Mouse (Mus musculus) heart, embryonic 13.5 days (tissue): ENCODE measurements around the gene Hlcs. TPM values are rescaled to one million over a fixed set of nuclear protein-coding genes. Genes with fewer than 3 reads are reported as not detected.

Experiments
- ATAC-seq: fragments of 200-750 bp; cut with Nextera tagmentation; 2 replicates; pipeline ENCODE4 v1.8.0; 2017; ENCODE audit warnings: moderate TSS enrichment; ENCODE audit not compliant: insufficient number of reproducible peaks, low FRiP score, low TSS enrichment; ENCODE audit errors: extremely low read depth
- H3K27ac ChIP-seq: fragments of 300-500 bp; sonication (generic); replicated peaks from 2 replicates; pipeline ENCODE4 v1.5.1; 2015; ENCODE audit warnings: moderate library complexity, mild to moderate bottlenecking, inconsistent platforms
- H3K27me3 ChIP-seq: fragments of 300-500 bp; sonication (generic); replicated peaks from 2 replicates; pipeline ENCODE4 v1.6.1; 2015; ENCODE audit warnings: mild to moderate bottlenecking, inconsistent platforms
- H3K36me3 ChIP-seq: fragments of 300-500 bp; sonication (generic); 2 replicates; pipeline ENCODE4 v1.6.1; 2015; ENCODE audit warnings: mild to moderate bottlenecking, inconsistent platforms
- H3K4me1 ChIP-seq: fragments of 300-500 bp; sonication (generic); 2 replicates; pipeline ENCODE4 v1.6.1; 2015; ENCODE audit warnings: inconsistent platforms
- H3K4me2 ChIP-seq: fragments of 300-500 bp; sonication (generic); 2 replicates; pipeline ENCODE4 v1.6.1; 2015; ENCODE audit warnings: inconsistent platforms, mild to moderate bottlenecking, moderate library complexity
- H3K4me3 ChIP-seq: fragments of 300-500 bp; sonication (generic); 2 replicates; pipeline ENCODE4 v1.5.1; 2015; ENCODE audit warnings: moderate library complexity, mild to moderate bottlenecking, inconsistent platforms
- H3K9ac ChIP-seq: fragments of 300-500 bp; sonication (generic); 2 replicates; pipeline ENCODE4 v1.6.1; 2015; ENCODE audit warnings: inconsistent platforms, mild to moderate bottlenecking, moderate library complexity
- H3K9me3 ChIP-seq: fragments of 300-500 bp; sonication (generic); 2 replicates; pipeline ENCODE4 v1.6.1; 2016; ENCODE audit warnings: inconsistent platforms
- WGBS: fragments of 180-500 bp; shearing (Covaris S2); methylation state at CpG from one replicate; pipeline ENCODE4 v1.1.7; 2015; ENCODE audit warnings: mixed read lengths; 5-methylcytosine and 5-hydroxymethylcytosine counted together
- polyA plus RNA-seq: library from polyadenylated mRNA; unstranded; fragments of >200 nt; fragmentation: Nextera tagmentation; extraction: Ambion mirVana; gene quantifications from 2 replicates; pipeline ENCODE4 v1.2.1, GENCODE M21; 2015

The Hlcs gene
- polyA plus RNA-seq, 1 experiment from 2014 or later: 7.6 TPM

DNA sequence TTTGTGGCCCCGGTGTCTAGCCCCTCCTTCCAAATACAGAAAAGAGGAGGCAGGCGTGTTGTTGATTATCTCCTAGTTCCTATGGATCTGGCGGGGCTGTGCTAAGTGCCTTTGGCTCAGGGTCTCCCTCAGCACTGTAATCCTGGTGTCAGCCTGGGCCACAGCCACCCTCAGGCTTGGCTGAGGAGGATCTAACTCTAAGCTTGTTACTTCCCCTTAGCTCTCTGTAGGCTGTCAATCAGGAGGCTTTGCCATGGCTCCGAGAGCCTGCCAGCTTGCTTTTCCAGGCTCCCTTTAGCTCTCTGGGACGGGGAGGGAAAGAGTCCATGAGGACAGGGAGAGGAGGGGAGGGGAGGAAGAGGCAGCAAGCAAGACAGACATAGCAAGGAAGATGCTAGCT, 148.4 kb downstream of the Hlcs start:
- H3K27me3 ChIP-seq: no peaks in the 10 kb centered on the region
- WGBS: 10% methylated on average over 5 of the region's 5 CpGs
- no peak overlapping the region for H3K27ac ChIP-seq
- H3K9ac ChIP-seq: peak overlapping the region; percentile 33; the same call in 1 of the 2 replicates
- H3K36me3 ChIP-seq: no peaks in the 10 kb centered on the region
- H3K4me1 ChIP-seq: peaks cover 29% of the 10 kb centered on the region
- H3K4me2 ChIP-seq: no peak overlapping the region
- ATAC-seq: no peak
- H3K9me3 ChIP-seq: no peaks in the 10 kb centered on the region
- no peak overlapping the region for H3K4me3 ChIP-seq

DNA sequence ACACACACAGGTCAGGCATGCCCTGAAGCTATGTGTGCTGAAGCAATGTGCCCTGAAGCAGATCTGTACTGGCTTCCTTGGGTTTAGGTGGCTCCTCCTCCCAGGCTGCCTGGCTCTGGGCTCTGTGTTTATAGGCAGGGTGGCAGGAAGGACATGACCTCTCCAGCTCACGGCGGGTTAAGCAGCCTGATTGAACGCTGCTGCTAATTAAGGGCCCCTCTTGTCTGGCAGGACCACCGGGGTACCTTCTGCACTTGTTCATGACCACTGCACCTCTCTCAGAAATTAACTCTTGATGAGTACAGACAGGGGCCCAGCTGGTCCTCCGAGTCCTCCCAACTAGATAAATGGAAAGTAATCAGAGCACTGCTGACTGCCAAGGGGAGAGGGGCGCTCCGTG, 149.1 kb downstream of the Hlcs start:
- whole genome bisulfite sequencing: 14% methylated on average over 7 of the region's 7 CpGs
- H3K9me3 ChIP-seq: no peaks in the 10 kb centered on the region
- H3K4me3 ChIP-seq: no peak overlapping the region
- H3K4me2 ChIP-seq: peak overlapping the region; percentile 42
- peak overlapping the region; percentile 22; the same call in 1 of the 2 replicates for H3K27ac ChIP-seq
- no peaks in the 10 kb centered on the region for H3K36me3 ChIP-seq
- H3K27me3 ChIP-seq: no peaks in the 10 kb centered on the region
- peak overlapping the region; percentile 15 for H3K9ac ChIP-seq
- ATAC-seq: no peak
- H3K4me1 ChIP-seq: peaks cover 29% of the 10 kb centered on the region

DNA sequence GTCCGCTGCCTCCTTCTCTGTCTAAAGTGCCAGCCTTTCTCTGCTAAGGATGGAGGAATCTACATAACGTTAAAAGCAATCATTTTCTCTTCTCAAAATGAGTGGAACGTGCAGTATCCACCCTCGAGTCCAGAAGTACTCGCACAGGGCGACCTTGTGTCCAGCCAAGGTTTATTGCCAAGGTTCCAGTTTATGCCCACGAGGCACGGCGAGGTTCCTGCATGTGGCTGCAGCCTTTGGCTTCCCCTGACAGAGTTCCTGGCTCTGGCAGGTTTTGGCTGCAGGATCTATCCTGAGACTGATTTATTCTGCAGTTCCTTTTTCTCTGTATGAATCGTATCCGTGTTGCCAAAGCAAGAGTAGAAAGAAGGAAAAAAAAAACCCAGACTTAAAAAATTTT, 150.3 kb downstream of the Hlcs start:
- no peak overlapping the region for H3K4me2 ChIP-seq
- H3K27me3 ChIP-seq: no peaks in the 10 kb centered on the region
- 86% methylated on average over 11 of the region's 11 CpGs for WGBS
- H3K9me3 ChIP-seq: no peaks in the 10 kb centered on the region
- no peak overlapping the region for H3K9ac ChIP-seq
- peaks cover 29% of the 10 kb centered on the region for H3K4me1 ChIP-seq
- H3K27ac ChIP-seq: no peak overlapping the region
- no peaks in the 10 kb centered on the region for H3K36me3 ChIP-seq
- ATAC-seq: no peak
- no peak overlapping the region for H3K4me3 ChIP-seq

DNA sequence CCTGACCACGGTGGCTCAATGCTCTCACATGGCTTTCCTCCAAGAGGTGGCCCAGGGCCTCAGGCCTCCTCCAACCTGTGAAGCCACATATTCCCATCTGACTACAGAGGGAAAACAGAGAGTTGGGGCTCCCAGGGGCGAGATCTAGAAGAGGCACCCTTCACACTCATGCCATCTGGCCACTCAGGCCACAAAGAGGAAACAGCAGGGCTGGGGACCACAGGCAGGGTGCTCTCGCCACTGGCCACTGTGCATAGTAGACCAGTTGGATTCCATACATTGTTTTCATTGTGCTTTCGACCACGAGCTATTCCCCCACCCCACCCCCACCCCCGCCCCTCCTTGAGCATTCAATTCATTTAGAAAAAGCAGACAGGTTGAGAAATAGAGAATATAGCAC, 151.4 kb downstream of the Hlcs start:
- Histone ChIP-seq H3K27ac (no peak overlapping the region), H3K27me3 (no peaks in the 10 kb centered on the region), H3K36me3 (no peaks in the 10 kb centered on the region), H3K9me3 (no peaks in the 10 kb centered on the region), H3K4me2 (no peak overlapping the region), H3K9ac (no peak overlapping the region), H3K4me3 (no peak overlapping the region), H3K4me1 (peaks cover 29% of the 10 kb centered on the region)
- ATAC-seq: no peak
- 33% methylated on average over 6 of the region's 6 CpGs for WGBS

DNA sequence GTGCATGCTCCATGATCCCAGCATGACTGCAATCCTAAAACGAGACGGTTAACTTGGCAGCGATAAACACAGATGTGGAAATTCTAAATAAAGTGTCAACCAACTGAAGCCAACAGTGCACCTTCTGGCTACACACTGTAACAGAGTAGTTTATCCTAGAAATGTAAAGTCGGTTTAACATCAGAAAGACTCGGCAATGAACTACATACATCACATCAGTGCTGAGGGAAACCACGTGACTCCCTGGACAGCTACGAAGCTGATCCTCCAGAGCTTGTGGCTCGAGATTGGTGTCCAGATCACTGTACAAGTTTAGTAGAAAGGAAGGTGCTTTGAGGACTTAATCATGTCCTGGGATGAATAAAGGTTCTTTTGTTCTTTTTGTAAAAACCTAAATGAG, 155.6 kb downstream of the Hlcs start:
- 0 out of 2 replicates have a peak, but pooled peaks cover 5% of the 10 kb centered on the region for H3K27me3 ChIP-seq
- no peak overlapping the region for H3K4me2 ChIP-seq
- H3K27ac ChIP-seq: no peak overlapping the region
- H3K4me3 ChIP-seq: no peak overlapping the region
- peaks cover 24% of the 10 kb centered on the region for H3K4me1 ChIP-seq
- H3K36me3 ChIP-seq: no peaks in the 10 kb centered on the region
- WGBS: 72% methylated on average over 8 of the region's 8 CpGs
- no peak overlapping the region for H3K9ac ChIP-seq
- ATAC-seq: no peak
- H3K9me3 ChIP-seq: no peaks in the 10 kb centered on the region

DNA sequence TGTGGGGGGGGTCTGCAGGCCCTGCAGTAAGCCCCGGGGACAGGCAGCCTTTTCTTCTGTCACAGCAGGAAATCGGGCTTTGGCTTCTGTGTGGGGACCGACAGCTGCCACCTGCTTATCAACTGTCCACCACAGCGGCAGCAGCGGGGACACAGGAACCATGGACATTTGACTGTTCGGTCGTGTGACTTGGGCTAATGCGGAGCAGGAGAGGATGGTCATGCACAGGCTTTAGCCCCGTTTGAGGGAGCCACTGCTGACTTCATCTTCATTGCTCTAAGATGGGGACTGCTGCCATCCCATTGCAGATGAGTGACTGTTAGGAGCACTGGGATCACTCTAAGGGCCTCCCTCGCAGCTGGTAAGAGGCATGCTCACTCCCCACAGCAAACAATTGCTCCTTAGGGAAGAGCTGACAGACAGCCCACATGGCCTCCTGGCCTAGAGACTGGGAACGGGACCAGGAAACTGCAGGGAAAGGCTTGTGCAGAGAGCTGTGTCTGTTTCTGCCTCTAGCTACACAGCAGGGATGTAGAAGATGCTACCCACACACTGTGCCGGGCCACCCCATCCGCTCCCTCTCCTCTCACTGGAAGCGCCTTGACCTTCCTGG, 158.2 kb downstream of the Hlcs start:
- H3K9me3 ChIP-seq: no peaks in the 10 kb centered on the region
- WGBS: 30% methylated on average over 14 of the region's 14 CpGs

DNA sequence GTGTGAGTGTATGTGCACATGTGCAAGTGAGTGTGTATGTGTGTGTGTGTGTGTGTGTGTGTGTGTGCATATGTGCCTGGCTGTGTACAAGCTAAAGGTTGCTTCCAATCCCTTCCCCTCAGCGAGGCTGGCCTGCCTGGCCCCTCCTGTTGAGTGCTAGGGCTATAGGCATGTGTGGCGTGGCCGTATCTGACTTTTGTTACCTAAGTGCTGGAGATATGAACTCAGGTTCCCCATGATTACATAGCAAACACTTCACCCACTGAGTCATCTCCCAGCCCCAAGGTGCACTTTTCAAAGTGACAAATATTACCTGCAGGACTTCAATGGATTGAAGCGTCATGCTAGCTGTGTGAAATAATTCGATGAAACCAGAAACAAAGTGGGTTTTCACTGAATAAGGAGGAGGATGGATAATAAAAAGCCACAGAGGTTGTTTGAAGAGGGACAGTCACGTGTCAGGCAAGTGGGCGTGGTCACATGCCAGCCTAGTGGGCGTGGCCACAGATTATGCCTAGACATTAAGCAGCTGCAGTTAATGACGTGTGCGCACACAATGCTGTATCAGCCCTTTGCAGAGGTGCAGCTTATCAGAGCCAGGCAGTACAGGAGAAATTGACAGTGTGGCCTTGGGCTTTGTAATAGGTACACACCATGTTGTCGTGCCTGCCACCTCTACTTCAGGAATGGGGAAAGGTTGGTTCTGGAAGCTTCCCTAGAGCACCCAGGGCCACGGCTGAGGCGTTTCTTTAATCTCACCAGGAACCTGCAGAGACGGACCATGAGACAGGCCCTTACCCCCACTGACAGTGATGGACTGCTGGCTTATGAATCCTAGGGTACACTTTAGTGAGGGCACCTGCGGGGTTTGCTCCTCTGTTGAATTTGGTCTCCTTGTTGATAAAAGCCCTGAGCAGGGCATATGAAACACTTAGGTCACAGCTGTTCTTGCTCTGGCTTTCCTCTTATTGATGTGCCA, 163.0 kb downstream of the Hlcs start:
- no peak overlapping the region for H3K4me2 ChIP-seq
- 0 out of 2 replicates have a peak, but pooled peaks cover 3% of the 10 kb centered on the region for H3K27me3 ChIP-seq
- H3K4me1 ChIP-seq: peaks cover 41% of the 10 kb centered on the region
- peak; percentile 34; the same call in 1 of the 2 replicates for ATAC-seq
- H3K36me3 ChIP-seq: no peaks in the 10 kb centered on the region
- 53% methylated on average over 15 of the region's 15 CpGs for WGBS
- H3K9me3 ChIP-seq: no peaks in the 10 kb centered on the region
- no peak overlapping the region for H3K9ac ChIP-seq
- H3K27ac ChIP-seq: no peak overlapping the region
- no peak overlapping the region for H3K4me3 ChIP-seq

More for the DNA sequence above, 158.2 kb downstream of the Hlcs start:
- no peak overlapping the region for H3K27ac ChIP-seq
- H3K27me3 ChIP-seq: 0 out of 2 replicates have a peak, but pooled peaks cover 5% of the 10 kb centered on the region
- H3K9ac ChIP-seq: no peak overlapping the region
- H3K4me1 ChIP-seq: peaks cover 22% of the 10 kb centered on the region
- no peak overlapping the region for H3K4me3 ChIP-seq
- H3K36me3 ChIP-seq: no peaks in the 10 kb centered on the region
- H3K4me2 ChIP-seq: no peak overlapping the region
- ATAC-seq: no peak

DNA sequence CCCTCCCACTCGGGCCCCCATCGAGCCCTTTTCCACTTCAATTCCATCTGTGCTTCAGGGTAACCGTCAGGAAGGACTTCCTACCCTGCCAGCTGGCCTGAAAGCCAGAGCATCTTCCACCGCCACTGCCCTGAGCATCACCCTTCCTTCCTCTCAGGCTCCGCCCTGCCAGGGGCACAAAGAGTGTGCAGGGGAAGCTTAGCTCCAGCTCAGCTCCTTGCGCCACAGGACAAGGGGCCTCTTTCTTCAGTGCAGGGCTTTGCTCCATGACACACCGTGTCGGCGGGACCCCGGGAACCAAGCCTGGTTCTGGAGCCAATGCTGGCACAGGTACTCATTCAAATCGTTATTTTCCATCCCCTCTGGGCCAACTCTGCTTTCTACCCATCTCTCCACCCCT, 165.2 kb downstream of the Hlcs start:
- Histone ChIP-seq H3K9me3 (no peaks in the 10 kb centered on the region), H3K9ac (no peak overlapping the region), H3K4me1 (peaks cover 44% of the 10 kb centered on the region), H3K27ac (no peak overlapping the region), H3K4me3 (no peak overlapping the region), H3K4me2 (no peak overlapping the region), H3K36me3 (no peaks in the 10 kb centered on the region), H3K27me3 (peaks cover 6% of the 10 kb centered on the region; the same call in 1 of the 2 replicates)
- 57% methylated on average over 11 of the region's 11 CpGs for WGBS
- no peak for ATAC-seq

DNA sequence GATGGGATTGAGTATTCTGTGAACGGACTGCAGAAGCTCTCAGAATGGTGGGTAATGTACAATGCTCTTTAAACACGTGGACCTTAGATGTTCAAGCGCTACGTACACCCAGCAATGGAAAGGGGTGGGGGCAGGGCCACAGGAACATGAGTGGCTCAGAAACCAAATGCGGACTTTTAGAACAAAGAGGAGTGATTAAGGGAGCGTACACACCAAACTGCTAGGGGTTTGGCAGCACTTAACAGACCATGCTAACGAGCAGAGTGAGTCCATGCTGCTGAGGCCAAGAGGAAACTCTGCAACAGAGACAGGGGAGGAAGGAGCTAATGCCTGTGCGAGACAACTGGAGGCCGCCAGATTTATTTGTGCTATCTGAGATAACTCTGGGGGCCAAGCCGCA, 170.0 kb downstream of the Hlcs start:
- peak overlapping the region; percentile 6; the same call in 1 of the 2 replicates for H3K4me3 ChIP-seq
- no peak for ATAC-seq
- H3K9me3 ChIP-seq: no peaks in the 10 kb centered on the region
- H3K27ac ChIP-seq: peak overlapping the region; percentile 61
- H3K4me2 ChIP-seq: peak overlapping the region; percentile 50
- peak overlapping the region; percentile 38; the same call in 1 of the 2 replicates for H3K9ac ChIP-seq
- H3K27me3 ChIP-seq: peaks cover 10% of the 10 kb centered on the region; the same call in 1 of the 2 replicates
- WGBS: 23% methylated on average over 10 of the region's 10 CpGs
- H3K4me1 ChIP-seq: peaks cover 30% of the 10 kb centered on the region
- H3K36me3 ChIP-seq: 0 out of 2 replicates have a peak, but pooled peaks cover 4% of the 10 kb centered on the region

DNA sequence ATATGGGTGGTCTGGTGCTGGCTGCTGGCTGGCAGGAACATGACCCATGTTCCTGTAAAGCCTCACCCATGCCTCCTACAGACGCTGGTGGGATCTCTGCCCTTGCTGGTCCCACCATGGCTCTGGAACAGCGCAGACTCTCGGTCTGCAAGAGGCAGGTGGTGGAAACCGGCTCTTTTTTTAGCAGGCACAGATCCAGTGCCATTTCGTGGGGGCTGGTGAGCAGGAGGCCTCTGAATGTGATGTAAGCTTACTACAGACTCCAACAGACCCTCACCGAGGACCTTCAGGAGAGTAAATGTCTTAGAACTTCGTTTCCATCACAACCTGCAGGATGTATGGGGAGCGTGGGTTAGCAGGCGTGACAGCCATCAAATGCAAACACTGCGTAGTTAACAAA, 172.6 kb downstream of the Hlcs start:
- 58% methylated on average over 10 of the region's 10 CpGs for WGBS
- H3K27ac ChIP-seq: no peak overlapping the region
- H3K4me3 ChIP-seq: no peak overlapping the region
- no peak for ATAC-seq
- peaks cover 7% of the 10 kb centered on the region; the same call in 1 of the 2 replicates for H3K36me3 ChIP-seq
- H3K9me3 ChIP-seq: no peaks in the 10 kb centered on the region
- H3K27me3 ChIP-seq: peaks cover 10% of the 10 kb centered on the region; the same call in 1 of the 2 replicates
- H3K4me1 ChIP-seq: peaks cover 25% of the 10 kb centered on the region
- H3K4me2 ChIP-seq: no peak overlapping the region
- H3K9ac ChIP-seq: no peak overlapping the region

DNA sequence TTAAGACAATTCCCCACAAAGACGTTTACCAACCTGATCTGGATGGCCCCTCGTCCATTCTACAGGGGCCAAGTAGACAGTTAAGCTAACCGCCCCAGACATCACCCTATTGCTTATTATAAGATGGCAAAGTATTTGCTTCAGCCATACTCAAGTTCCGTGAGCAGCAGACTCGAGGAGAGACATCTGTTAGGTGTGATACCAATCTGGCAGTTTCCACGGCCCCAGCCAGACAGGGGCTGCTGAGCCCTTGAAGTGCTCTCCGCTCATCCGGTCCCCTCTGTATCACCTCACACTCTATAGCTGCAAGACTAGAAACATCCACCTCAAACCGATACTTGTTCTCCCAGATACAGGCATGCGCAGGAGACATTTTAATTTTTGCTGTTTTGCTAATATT, 179.2 kb downstream of the Hlcs start:
- Histone ChIP-seq H3K4me1 (no peaks in the 10 kb centered on the region), H3K4me2 (no peak overlapping the region), H3K27ac (no peak overlapping the region), H3K9ac (no peak overlapping the region), H3K4me3 (no peak overlapping the region), H3K9me3 (no peaks in the 10 kb centered on the region), H3K36me3 (peaks cover 13% of the 10 kb centered on the region), H3K27me3 (no peaks in the 10 kb centered on the region)
- WGBS: 68% methylated on average over 10 of the region's 10 CpGs
- ATAC-seq: no peak
